Mouse (Mus musculus): ENCODE measurements around the gene Kcnk12.

Gene Kcnk12

DNA sequence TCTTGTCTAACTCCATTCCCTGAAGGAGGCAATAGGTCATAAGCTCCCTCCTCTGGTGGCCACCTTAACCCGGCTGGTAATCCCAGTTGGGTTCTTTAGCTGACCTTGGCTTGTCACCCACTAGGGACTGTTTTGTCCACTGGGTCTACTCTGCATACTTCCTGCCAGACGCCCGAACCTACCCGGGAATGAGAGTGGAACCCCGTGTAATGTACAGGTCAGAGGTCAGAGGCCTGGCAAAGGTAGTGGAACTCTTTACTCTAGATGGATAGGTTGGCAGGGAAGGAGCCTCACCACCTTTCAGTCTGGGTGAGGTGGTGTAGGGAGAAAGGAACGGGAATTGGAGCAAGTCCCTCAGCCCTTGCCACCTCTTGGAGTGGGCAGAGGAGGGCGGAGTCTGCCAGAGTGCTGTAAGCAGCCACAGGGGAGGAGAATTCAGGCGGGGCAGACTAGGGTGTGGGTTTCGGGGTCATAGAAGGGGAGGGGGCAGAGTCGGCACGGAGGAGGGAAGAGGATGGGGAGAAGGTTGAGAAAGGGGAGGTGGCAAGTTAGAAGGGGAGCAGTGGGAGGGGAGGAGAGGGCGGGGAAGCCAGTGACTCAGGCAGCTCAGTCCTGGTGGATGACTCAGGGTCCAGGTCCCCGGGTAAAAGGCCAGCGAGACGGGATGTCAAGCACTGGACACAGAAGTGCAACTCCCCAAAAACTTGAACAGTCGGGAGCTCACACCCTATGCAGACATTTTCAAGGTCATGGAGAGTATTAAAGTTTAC lies 98.6 kb downstream of the Kcnk12 start:
- no peak for DNase-seq (ENCODE audit: extremely low spot score, low spot score)

DNA sequence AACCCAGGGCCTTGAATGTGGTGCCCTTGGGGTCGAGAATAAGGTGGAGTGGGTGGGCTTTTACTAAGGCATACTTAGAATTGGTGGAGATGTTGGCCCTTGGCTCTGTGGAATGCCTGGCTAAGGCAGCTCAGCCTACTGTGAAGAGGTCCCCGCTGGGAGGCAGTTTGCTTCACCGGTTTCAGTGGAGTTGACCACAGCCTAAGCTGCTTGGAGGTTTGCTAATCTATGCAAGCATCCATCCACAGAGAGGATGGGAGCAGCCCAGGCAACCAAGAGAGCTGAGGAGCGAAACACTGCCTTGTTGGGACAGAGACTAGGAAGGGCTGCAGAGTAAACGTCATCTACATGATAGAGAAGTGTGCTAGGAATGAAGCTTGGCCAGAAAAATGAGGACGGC lies 101.0 kb downstream of the Kcnk12 start:
- DNase-seq (ENCODE audit: extremely low spot score, low spot score), result no peak

DNA sequence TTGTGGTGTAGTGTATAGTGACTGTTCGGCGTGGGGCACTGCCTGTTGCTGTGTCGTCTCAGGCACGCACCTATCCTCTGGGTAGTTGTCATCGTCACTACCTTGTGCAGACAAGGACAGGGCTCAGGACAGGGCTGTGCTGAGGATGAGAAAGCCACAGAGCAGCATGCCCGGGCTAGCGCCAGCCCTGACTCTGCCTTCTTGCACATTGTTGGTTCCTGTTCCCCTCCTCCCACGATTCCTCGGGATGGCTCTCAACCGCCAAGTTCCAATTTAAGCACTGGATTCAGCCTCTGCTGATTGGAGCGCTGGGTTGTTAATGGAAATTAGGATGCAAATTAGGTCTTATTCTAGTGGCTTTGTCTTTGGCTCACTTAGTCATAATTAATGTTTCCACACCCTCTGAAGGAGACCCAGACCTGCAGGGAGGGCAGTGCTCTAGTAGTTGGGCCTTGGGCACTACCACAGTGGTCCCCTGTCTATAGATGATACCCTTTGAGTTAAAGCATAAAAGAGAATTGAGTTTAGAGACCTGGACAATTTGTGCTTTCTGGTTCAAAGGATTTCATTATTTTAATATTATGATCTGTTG lies 101.8 kb downstream of the Kcnk12 start:
- DNase-seq (ENCODE audit: extremely low spot score, low spot score), result no peak
